Mouse (Mus musculus): ENCODE measurements around the gene Tas2r143. TPM values are rescaled to one million over a fixed set of nuclear protein-coding genes. Genes with fewer than 3 reads are reported as not detected.

Tas2r143 gene
- total and polyA plus RNA-seq, 3 experiments = 0.63 to 7.2 (median 0.90) TPM

DNA sequence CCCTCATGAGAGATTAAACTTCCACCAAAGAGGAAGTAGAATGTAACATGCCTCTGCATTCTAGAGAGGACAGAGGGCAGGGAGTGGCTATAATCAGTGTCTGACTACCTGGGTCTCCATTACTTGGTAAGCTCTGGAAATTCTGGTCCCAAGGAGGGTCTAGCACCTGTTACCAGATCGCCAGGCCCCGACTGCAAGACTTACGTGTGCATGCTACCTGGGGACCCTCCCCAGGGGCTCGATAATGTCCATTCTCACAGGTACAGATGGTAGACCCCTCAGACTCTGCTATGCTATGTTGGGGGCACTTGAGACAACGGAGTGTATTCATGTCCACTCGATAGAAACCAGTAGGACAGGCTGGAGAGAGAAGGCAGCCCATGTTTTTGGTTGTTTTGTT, 34.8 kb upstream of the Tas2r143 start:
- DNase-seq = no peak

DNA sequence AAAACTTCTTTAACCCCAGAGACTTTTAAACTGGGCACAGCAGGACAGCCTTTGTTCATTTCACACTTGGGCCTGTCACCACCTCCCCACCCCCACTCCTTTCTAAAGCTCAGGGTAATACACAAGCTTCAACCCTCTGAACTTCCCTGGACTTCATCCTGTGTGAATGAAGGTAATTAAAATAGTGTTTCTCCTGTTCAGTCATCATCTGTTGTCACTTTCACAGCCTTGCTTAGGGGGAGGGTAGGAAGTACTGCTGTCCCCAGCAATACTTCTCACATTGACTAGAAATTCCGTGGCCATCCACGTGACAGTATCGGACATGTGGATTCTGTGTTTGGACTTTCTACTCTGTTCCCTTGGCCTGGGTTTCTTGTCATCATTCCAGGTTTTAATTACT, 30.2 kb upstream of the Tas2r143 start:
- no peak for DNase-seq

GRCm38 (mm10) chr6:42370630-42371363, 29.2 kb upstream of the Tas2r143 start:
- DNase-seq = no peak

DNA sequence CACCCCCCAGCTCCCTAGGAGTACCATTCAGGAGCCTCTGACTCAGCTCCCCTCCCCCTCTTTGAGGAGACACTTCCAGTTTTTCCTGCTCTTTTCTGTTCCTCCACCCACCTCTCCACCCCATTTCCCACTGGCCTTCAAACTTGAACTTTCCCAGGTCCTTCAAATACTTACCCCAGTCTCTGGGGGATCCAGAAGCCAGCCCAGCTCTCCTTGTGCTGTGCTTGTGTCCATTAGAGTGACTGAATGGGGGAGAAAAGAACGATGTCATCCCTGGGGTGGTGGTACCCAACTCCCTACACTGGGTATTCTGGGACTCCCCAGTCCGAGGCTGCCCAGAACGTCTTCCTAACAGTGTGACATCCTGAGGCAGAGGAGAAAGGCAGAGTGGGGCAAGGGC, 28.0 kb upstream of the Tas2r143 start:
- no peak for DNase-seq

- no peak for DNase-seq
These were observed 27.6 kb upstream of the Tas2r143 start for GRCm38 (mm10) chr6:42372421-42372815.

DNA sequence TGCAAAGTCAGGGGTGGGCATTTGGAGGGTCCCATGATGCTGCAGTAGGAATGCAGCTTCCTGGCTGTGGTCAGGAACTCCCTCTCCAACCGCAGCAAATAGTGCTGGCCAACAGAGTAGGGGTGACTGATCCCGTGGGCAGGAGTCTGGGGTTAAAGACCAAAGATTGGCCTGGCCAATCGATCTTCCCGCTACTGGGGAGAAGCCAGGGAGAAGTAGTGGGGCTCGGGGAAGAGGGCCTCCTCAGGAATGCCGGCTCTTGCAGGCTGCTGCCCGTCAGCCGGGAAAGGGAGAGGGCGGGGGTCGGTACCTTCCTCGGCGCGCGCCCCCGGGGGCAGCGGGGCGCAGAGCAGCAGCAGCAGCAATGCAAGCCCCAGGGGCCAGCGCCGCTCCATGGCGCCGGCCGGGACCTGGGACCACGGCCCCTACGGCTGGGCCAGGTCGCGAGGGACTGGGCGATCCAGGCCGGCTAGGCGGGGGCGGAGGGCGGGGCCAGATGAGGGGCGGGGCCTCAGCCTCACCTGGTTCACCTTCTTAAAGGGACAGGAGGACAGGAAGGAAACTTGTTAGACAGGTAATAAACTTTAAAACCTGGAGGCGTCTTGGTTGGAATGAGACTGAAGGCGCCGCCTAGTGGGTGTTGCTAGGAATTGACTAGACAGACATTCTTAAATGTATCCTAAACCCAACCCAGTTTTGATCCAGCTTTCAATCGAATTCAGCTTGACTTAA, 27.1 kb upstream of the Tas2r143 start, which contains the start of gene Epha1:
TSS of gene Epha1 (minus strand) at position 453 of the 732 bp plus-strand sequence.
- DNase-seq = peak; percentile 52

DNA sequence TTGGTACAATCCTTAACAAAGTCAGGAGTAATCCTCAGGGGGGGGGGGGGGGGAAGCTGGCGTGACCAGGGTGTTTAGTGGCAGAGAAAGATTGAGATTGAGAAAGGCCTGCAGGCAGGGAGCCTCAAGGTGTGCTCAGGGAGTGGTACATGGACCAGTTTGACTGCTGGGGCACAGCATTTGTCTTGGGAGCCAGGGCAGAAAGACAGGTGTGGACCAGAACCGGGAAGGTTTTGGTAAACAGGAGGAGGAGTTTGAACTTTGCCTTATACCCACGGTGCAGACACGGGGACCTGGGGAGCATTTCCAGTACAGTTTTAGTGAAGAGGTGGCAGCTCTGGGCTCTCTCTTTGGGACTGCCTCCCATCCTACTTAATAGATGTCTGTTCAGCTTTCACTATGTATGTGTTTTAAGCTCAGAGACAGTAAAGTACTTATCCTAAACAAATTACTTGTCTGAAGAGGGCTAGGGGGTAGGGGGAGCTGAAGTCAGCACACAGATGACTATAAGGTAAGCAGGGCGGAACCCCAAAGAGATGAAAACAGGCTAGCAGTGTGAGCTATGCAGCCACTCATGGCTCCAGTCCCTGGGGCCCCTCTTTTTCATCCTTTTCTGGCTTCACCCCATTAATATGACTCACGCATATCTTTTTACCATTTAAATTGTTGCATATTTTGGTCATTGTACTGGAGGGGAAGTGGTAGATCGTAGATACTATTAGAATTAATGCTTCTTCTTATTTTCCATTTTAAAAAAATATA, 26.2 kb upstream of the Tas2r143 start:
- DNase-seq = no peak

GRCm38 (mm10) chr6:42374701-42375100, 25.3 kb upstream of the Tas2r143 start:
- no peak for DNase-seq

DNA sequence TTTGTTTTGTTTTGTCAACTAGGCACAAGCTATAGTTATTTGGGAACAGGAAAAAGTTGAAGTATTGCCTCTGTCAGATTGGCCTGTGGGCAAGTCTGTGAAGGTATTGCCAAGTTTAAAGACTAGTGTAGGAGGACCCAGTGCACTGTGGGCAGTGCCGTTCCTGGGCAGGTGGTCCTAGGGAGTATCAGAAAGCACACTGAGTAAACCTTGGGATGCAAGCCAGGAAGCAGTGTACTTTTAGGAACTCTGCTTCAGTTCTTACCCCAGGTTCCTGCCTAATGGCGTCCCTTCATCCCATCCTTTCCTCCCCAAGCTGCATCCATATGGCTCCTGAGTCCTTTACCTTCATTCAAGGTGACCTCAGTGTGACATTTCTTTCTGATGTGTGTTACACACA, 24.9 kb upstream of the Tas2r143 start:
- DNase-seq = no peak

DNA sequence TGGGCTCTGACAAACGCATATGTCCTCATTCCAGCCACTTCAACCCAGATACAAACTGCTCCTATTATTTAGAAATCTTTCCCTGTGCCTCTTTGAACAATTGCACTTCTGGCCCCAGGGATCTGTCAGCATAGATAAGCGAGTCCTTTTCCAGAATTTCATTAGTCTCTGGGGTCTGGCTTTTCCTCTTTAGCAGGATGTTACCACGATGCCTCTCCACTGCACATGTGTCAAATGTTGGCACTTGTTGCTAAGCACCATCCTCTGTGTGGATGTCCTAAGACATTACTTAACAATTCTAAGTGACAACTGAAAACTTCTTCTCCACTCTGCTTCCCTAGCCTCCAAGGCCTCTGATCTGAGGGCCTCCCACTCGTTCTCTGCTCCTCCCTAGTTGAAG, 24.0 kb upstream of the Tas2r143 start:
- no peak for DNase-seq

DNA sequence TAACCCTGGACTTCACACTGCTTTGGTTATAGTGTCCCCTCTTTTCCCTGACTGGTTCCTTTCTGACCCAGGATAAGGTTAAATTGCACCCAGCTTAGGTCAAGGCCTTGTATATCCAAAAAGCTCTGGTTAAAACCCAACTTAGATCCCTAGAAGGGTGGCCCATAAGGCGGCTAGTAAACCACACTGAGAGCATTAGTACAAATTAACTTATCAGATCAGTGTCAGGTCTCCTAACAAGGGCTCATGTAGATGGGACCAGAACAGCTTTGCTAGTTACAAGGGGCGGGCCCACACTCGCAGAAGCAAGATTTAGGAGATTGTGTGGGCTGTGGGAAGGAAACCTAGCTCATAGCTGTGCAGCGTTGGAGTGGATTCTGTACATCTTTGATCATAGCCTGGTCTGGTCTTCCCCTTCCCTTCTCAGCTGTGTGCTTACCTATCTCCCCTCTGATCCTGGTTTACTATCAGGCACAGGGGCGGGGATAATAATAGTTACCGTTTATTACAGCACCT, 23.5 kb upstream of the Tas2r143 start:
- no peak for DNase-seq

DNA sequence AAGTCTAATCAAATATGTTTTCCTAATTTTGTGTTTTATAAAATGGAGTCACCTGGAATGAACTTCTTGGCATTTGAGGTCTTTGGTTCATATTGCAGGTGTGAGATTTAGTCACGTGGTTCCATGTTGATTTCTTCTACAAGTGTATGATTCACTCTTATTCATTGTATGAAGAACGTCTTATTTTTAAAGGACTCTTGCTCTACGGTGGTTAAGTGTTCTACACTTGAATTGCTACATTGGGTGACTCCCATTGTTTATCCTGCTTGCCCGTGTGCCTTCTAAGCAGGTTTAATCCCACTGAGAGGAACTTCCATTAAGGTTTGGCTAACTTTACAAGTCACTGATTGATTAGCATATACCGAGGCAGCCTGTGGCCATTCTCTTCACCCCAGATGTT, 22.8 kb upstream of the Tas2r143 start:
- no peak for DNase-seq

DNA sequence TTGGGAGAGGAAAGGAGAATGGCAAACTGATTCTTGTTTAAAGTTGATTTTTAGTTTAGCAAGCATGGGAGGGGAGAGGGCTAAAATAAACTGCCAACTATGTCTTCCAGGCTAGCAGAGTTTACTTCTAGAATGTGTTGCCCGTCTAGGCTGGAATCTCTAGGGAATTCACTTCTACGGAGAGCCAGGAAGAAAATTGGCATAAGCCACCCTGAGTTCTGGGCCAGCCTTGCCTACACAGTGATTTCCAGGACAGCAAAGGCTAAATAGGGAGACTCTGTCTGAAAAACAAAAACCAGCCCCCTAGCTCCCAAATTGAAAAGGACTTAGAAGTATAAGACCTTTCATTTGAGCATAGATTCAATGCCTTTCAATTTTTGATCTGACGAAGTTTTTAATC, 20.5 kb upstream of the Tas2r143 start:
- no peak for DNase-seq

DNA sequence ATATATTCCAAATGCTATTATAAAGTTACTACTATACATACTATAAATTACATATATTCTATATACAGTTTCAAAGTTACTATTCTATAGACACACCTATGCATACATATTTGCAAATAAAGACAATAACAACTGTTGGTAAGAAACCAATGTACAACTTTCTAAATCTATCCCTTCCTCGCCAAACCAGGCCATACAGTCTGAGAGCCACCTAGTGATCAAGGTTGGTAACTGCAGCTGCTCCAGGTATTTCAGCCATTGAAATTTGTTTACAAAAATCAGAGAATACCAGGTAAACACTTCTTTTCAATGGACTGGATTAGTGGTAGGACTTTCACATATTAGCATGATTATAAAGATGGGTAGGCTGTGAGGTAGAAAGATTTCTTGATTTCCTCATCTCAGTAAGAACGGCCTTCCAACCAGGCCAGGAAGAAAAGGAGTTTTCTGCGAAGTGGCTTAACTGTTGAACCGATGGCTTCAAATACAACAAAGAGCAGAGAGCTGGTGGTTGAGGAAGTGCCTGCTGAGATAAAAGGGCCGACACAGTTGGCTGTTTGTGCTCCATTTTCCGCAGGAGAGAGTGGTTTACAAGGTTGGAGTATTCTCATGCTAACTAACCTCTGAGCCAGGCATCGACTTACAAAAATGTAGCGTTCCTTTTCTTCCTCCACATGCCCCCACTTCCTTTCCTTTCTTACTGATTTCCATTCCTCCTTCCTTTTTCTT, 19.5 kb upstream of the Tas2r143 start:
- no peak for DNase-seq

- DNase-seq = no peak
These were observed 18.8 kb upstream of the Tas2r143 start for GRCm38 (mm10) chr6:42381221-42381620.

DNA sequence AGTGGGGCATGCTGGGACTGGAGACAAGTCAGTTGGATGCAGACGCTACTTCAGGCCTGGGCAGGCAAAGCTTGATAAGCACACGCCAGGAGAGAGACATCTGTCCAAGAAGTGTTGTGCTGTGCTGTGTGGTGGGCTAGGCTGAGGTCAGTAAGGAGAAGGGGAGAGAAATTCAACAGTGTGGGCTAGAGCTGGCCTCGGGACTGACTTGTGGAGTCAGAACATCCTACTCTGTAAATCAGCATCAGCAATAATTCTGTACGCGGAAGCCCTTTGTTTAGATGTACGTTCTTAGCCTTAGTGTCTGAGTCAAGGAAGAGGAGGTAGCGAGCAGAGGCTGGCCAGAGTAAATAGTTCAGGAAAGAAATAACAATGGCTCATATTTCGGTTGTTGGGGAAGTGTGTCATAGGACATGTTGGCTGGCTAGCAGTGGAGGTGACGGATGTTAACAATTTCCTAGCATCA, 18.1 kb upstream of the Tas2r143 start:
- DNase-seq = no peak

DNA sequence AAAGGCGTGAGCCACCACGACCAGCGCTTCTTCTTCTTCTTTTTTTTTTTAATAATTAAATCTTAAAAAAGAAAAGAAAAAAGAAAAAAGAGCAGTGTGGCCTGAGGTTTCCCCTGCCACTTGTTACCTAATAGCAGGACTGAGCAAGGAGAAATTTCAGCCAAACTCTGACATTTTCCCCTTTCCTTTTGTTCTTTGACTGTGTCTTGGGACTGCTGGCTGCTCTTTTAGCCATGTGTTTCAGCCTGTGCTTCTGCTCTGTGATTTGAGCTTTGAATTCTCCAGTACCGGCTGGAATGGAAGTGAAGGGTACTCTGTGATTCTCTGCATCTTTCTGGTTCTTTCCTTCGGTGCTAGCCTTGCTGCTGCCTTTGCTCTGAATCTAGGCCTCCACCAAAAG, 16.7 kb upstream of the Tas2r143 start:
- no peak for DNase-seq

- no peak for DNase-seq
These were observed 14.4 kb upstream of the Tas2r143 start for GRCm38 (mm10) chr6:42385635-42386034.

DNA sequence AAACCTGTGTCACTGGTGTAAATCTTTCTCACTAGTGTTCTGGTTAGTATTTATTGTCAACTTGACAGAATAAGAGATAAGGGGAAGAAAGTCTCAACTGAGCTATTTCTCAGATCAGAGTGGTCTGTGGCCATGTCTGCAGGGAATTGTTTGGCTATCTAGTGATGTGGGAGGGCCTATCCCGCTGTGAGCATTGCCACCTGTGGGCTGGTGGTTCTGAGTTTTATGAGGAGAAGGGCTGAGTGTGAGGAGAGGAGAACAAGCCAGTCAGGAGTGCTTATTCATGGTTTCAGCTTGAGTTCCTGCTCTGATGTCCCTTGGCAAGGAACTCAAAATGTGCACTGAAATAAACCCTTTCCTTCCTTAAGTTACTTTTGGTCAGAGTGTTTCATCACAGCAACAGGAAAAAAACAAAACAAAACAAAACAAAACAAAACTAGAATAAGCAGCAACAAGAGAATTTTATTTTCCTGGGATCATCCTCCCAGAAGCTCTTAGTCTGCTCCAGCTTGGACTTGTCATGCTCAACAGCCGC, 8.2 kb upstream of the Tas2r143 start:
- DNase-seq = no peak

GRCm38 (mm10) chr6:42395960-42396809, 3.9 kb upstream of the Tas2r143 start:
- peak; percentile 95 for DNase-seq
